Mouse (Mus musculus) bone marrow, adult 2 months (tissue): ENCODE data around the gene St14. TPM values are rescaled to one million over a fixed set of nuclear protein-coding genes. Genes with fewer than 3 reads are reported as not detected.
A peak's percentile ranks its signal among the peaks of the same experiment; 100 is the strongest.

ENCODE experiments used
- H3K27ac ChIP-seq: fragments of 200-500 bp; 2 replicates; pipeline ENCODE4 v1.5.1; 2012; ENCODE audit warnings: low read depth, mild to moderate bottlenecking, control low read depth, inconsistent platforms, low read length; ENCODE audit not compliant: control insufficient read depth, poor library complexity, insufficient read depth
- H3K4me1 ChIP-seq: fragments of 200-500 bp; 2 replicates; pipeline ENCODE4 v1.6.1; 2011; ENCODE audit warnings: low read length; ENCODE audit not compliant: control insufficient read depth, insufficient read depth
- H3K4me3 ChIP-seq: fragments of 200-500 bp; replicated peaks from 2 replicates; pipeline ENCODE3; 2011; ENCODE audit warnings: mild to moderate bottlenecking, low read depth, low read length, control low read depth; ENCODE audit not compliant: control insufficient read depth
- CTCF ChIP-seq: fragments of 200-500 bp; IDR thresholded peaks from 2 replicates; pipeline ENCODE4 v1.5.1; 2011; ENCODE audit warnings: low read length, control low read depth; ENCODE audit not compliant: control insufficient read depth, insufficient read depth
- POLR2A ChIP-seq: fragments of 200-500 bp; IDR thresholded peaks from 2 replicates; pipeline ENCODE4 v1.6.1; 2011; ENCODE audit warnings: low read depth, mild to moderate bottlenecking, control low read depth, low read length, borderline replicate concordance; ENCODE audit not compliant: control insufficient read depth
- WGBS: fragments of 180-500 bp; shearing (Covaris S2); methylation state at CpG from one replicate; pipeline ENCODE4 v1.1.7; 2018; 5-methylcytosine and 5-hydroxymethylcytosine counted together
- polyA plus RNA-seq: library from polyadenylated mRNA; stranded (reverse); fragments of >200 nt; gene quantifications from 2 replicates; pipeline ENCODE4 v1.2.4, GENCODE M21; 2011; ENCODE audit warnings: low replicate concordance; ENCODE audit not compliant: missing spikeins, insufficient read depth, insufficient read length

St14 gene
- polyA plus RNA-seq, 1 experiment, result 5.4 TPM

GRCm38 (mm10) chr9:31086085-31086753 lies 45.4 kb downstream of the St14 start:
- no peak for TF ChIP-seq POLR2A
- peak; percentile 58 for TF ChIP-seq CTCF
- Histone ChIP-seq H3K4me1 (no peaks in the 10 kb centered on the region), H3K27ac (no peak overlapping the region), H3K4me3 (no peak overlapping the region)
- WGBS, result 27% methylated on average over 10 of the region's 10 CpGs

DNA sequence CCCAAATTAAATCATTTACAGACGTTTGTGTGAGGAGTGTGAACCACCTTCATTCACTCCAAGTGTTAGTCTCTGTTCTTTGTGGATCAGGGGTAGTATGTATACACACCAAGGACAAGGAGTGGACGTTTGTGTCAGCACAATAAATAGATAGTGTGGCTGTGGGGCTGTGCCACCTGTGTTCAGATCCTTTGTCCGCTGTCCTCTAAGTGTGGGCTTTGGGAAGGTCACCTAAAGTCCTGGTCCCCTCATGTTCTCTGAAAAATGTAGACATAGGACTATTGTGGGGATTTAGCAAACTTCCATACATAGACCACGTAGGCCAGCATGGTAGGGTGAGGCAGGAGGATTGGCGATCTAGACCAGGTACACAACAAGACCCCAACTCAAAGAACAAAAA lies 46.1 kb downstream of the St14 start:
- WGBS, result 58% methylated on average over 5 of the region's 5 CpGs
- H3K27ac ChIP-seq, result no peak overlapping the region
- no peak overlapping the region for H3K4me3 ChIP-seq
- H3K4me1 ChIP-seq, result no peaks in the 10 kb centered on the region
- TF ChIP-seq POLR2A (no peak), CTCF (no peak)

- Histone ChIP-seq H3K27ac (no peak overlapping the region), H3K4me3 (no peak overlapping the region), H3K4me1 (no peaks in the 10 kb centered on the region)
- 73% methylated on average over 6 of the region's 6 CpGs for WGBS
- TF ChIP-seq POLR2A, result no peak
- no peak for TF ChIP-seq CTCF
These were observed 48.9 kb downstream of the St14 start for GRCm38 (mm10) chr9:31082771-31083170.

DNA sequence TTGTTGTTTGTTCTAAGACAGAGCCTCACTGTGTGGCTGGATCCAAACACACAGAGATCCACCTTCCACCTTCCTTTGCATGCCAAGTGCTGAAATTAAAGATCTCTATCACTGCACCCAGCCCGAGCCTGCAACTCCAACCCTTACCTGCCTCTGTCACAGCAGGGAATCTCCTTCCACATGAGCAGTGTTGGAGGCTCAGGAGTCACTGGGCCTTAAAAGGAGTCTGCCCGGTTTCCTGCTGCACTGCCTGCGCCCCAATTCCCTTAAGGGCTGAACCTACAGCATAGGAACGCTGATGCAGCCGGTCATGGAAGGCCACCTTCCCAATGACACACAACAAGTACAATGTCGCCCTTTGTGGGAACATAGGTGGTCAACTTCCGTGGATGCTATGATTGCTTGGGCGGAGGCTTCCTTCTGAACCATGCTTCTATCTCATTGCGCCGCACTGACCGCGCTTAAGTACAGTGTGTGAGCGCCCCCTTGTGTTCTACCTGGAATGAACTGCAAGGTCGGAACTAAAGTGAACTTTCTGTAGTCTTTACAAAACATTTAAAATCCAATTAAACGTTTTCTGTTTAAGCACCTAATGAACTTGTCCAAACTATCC lies 49.5 kb downstream of the St14 start:
- WGBS, result 16% methylated on average over 15 of the region's 15 CpGs
- H3K4me1 ChIP-seq, result no peaks in the 10 kb centered on the region
- no peak overlapping the region for H3K27ac ChIP-seq

GRCm38 (mm10) chr9:31080726-31081125 lies 50.9 kb downstream of the St14 start:
- Histone ChIP-seq H3K4me1 (no peaks in the 10 kb centered on the region), H3K4me3 (no peak overlapping the region), H3K27ac (no peak overlapping the region)
- TF ChIP-seq CTCF (no peak), POLR2A (no peak)
- WGBS, result 75% methylated on average over 6 of the region's 6 CpGs

More for the DNA sequence above, 49.5 kb downstream of the St14 start:
- H3K4me3 ChIP-seq, result no peak overlapping the region
- TF ChIP-seq POLR2A, result no peak
- TF ChIP-seq CTCF, result peak; percentile 86

DNA sequence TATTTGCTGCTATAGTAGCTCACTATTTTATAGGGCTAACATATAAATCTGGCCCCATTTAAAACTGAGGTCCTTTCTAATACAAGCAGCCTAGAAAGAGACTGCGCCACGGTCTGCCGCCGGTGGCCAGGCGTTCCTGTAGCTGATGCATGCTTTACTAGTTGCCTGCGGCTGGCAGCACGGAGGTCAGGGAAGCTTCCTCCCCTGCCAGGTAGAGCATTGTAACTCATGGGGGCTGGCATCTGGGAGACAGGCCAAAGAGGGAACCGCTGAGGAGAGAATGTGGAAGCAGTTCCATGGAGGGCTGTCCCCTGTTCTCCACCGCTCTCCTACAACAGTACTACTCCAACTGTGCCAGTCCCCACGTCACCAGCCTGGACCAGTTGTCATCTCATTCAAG lies 56.8 kb downstream of the St14 start:
- TF ChIP-seq POLR2A (no peak), CTCF (no peak)
- Histone ChIP-seq H3K4me3 (no peak overlapping the region), H3K4me1 (no peaks in the 10 kb centered on the region), H3K27ac (no peak overlapping the region)
- 91% methylated on average over 10 of the region's 10 CpGs for WGBS

DNA sequence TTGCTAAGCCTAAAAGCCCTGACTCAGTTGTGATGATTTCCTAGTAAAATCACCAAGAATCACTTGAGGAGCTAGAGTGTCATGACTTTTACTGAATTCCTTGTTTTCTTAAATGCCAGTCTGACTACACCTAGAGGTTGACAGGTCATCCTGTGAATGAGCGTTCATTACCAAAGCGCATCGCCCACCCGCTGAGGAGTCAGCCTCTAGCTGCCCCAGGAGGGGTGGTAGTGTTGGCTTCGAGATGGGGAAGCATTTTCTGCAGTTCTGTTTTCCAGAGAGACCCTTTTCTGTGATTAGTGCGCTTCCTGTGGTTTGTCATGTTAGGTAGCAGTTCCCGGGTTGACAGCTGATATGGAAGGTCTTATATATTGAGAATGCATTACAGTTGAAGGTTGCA lies 57.9 kb downstream of the St14 start:
- 73% methylated on average over 7 of the region's 7 CpGs for WGBS
- Histone ChIP-seq H3K4me3 (no peak overlapping the region), H3K27ac (no peak overlapping the region), H3K4me1 (no peaks in the 10 kb centered on the region)
- TF ChIP-seq CTCF (no peak), POLR2A (no peak)

- TF ChIP-seq POLR2A (no peak), CTCF (no peak)
- H3K4me3 ChIP-seq, result no peak overlapping the region
- WGBS, result 90% methylated on average over 5 of the region's 5 CpGs
- H3K27ac ChIP-seq, result no peak overlapping the region
- no peaks in the 10 kb centered on the region for H3K4me1 ChIP-seq
These were observed 59.4 kb downstream of the St14 start for GRCm38 (mm10) chr9:31072256-31072655.

GRCm38 (mm10) chr9:31070706-31071105 lies 60.9 kb downstream of the St14 start:
- H3K4me3 ChIP-seq, result no peak overlapping the region
- TF ChIP-seq POLR2A (no peak), CTCF (no peak)
- H3K27ac ChIP-seq, result no peak overlapping the region
- H3K4me1 ChIP-seq, result no peaks in the 10 kb centered on the region
- 83% methylated on average over 8 of the region's 8 CpGs for WGBS
